In the genomic region with DNA sequence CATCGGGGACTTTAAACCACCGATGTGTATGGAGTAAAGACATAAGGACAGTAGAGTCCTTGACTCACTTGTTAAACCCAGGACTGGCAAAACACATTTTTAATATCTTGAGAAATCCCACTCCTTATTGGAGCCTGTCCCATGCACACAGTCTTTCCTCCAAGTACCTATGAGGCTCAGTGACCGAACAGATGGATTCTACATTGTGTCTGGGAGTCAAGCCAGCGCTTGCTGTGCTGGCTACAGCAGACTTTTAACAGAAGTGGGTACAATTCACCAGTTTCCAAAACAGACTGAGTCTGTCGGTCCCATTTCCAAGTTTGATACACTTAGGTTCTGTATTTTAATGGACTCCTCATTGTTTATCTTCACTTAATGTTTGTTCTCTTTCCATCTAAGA, we compare ENCODE assay signal across 11 mouse cellular contexts.
A peak's percentile ranks its signal among the peaks of the same experiment; 100 is the strongest.
DNase-seq lines count a peak whose midpoint lies in the region; ATAC-seq and TF ChIP-seq lines count a peak whose summit lies in the region.
"Had no signal": no experiment of that assay in that cellular context is flagged by ENCODE, and none has a peak within 500 bp of the region (broad histone marks: within the 10 kb centered on the region; RNA-seq: fewer than 3 reads in every experiment).

No protein-coding gene starts in this region.

- peak; percentile 98 for DNase-seq in cerebellum, adult 9-10 months
- DNase-seq in layer of hippocampus, adult 2 months (ENCODE audit: low spot score in 2 of 2), result peak; percentile 66 to 81
- peak; percentile 76 to 83 for DNase-seq in left cerebral cortex, postnatal 36 days (ENCODE audit: low spot score in 2 of 2)
- no peak for DNase-seq in lung, postnatal 10 days
- DNase-seq in kidney, postnatal 36 days, result no peak
- DNase-seq in adrenal gland, postnatal 10 days, result no peak
- DNase-seq: gastrocnemius, postnatal 25 days; heart, postnatal 4 days; kidney, postnatal 4 days; thymus, adult 2 months had no signal

- intact Hi-C loops in left cerebral cortex, postnatal 36 days (cut with DNase I), result no loop called here

- H3K27ac ChIP-seq in layer of hippocampus, adult 2 months, result 0 out of 2 replicates have a peak overlapping the region, but pooled peaks have one; percentile 48

- H3K4me3 ChIP-seq in layer of hippocampus, adult 2 months, result no peak overlapping the region

- peak; percentile 98 for ATAC-seq in cerebellum, adult (ENCODE audit: insufficient number of reproducible peaks, low FRiP score, low TSS enrichment)

- no peak for TF ChIP-seq CTCF in layer of hippocampus, adult 2 months (conservative IDR thresholded peaks at IDR 0.05)

Comparison
In these comparisons a context has a peak if more than half of its experiments do, and no peak if none do; other contexts are left out.
1. DNase-seq: peak in cerebellum, adult 9-10 months (single experiment), layer of hippocampus, adult 2 months (2 of 2) and left cerebral cortex, postnatal 36 days (2 of 2); none in lung, postnatal 10 days (single experiment), kidney, postnatal 36 days (0 of 2) and adrenal gland, postnatal 10 days (single experiment).